Mouse (Mus musculus) small intestine, adult 2 months (tissue): ENCODE data around the gene Pam16. TPM values are rescaled to one million over a fixed set of nuclear protein-coding genes. Genes with fewer than 3 reads are reported as not detected.

Experiments used
- H3K27ac ChIP-seq: fragments of 200-500 bp; 2 replicates; pipeline ENCODE4 v1.5.1; 2012; ENCODE audit warnings: low read depth, low read length, control low read depth, inconsistent platforms; ENCODE audit not compliant: insufficient read depth
- H3K27me3 ChIP-seq: fragments of 200-500 bp; 2 replicates; pipeline ENCODE4 v1.6.1; 2012; ENCODE audit warnings: mild to moderate bottlenecking, moderate library complexity, low read length, inconsistent platforms; ENCODE audit not compliant: control insufficient read depth, insufficient read depth
- H3K36me3 ChIP-seq: fragments of 200-500 bp; 2 replicates; pipeline ENCODE4 v1.6.1; 2012; ENCODE audit warnings: mild to moderate bottlenecking, low read length, control low read depth, inconsistent platforms; ENCODE audit not compliant: control insufficient read depth, insufficient read depth
- H3K4me1 ChIP-seq: fragments of 200-500 bp; 2 replicates; pipeline ENCODE4 v1.6.1; 2012; ENCODE audit warnings: low read length, inconsistent platforms, mixed read lengths; ENCODE audit not compliant: control insufficient read depth, insufficient read depth, insufficient read length
- H3K4me3 ChIP-seq: fragments of 200-500 bp; 2 replicates; pipeline ENCODE4 v1.5.1; 2012; ENCODE audit warnings: low read depth, mild to moderate bottlenecking, control low read depth, inconsistent platforms, low read length, moderate library complexity
- CTCF ChIP-seq: fragments of 200-500 bp; IDR thresholded peaks from 2 replicates; pipeline ENCODE4 v1.5.1; 2012; ENCODE audit warnings: low read depth, mild to moderate bottlenecking, control low read depth, inconsistent platforms, low read length, moderate library complexity, mixed read lengths; ENCODE audit not compliant: insufficient replicate concordance, insufficient read length; ENCODE audit errors: extremely low read depth
- POLR2A ChIP-seq: fragments of 200-500 bp; IDR thresholded peaks from 2 replicates; pipeline ENCODE4 v1.6.1; 2012; ENCODE audit warnings: low read depth, mild to moderate bottlenecking, control low read depth, inconsistent platforms, low read length, moderate library complexity
- WGBS: fragments of 180-500 bp; shearing (Covaris S2); methylation state at CpG from one replicate; pipeline ENCODE4 v1.1.7; 2018; 5-methylcytosine and 5-hydroxymethylcytosine counted together
- polyA plus RNA-seq: library from polyadenylated mRNA; depleted of rRNA; stranded (reverse); fragments of >200 nt; gene quantifications from 2 replicates; pipeline ENCODE4 v1.2.3, GENCODE M21; 2012

Gene Pam16
- polyA plus RNA-seq, 1 experiment = 8.7 TPM

- 75% methylated on average over 7 of the region's 7 CpGs for WGBS
- 0 out of 2 replicates have a peak, but pooled peaks cover 5% of the 10 kb centered on the region for H3K4me1 ChIP-seq
- H3K36me3 ChIP-seq = peaks cover 59% of the 10 kb centered on the region
- TF ChIP-seq POLR2A (no peak), CTCF (no peak)
- no peak overlapping the region for H3K4me3 ChIP-seq
- no peak overlapping the region for H3K27ac ChIP-seq
- H3K27me3 ChIP-seq = no peaks in the 10 kb centered on the region
These were observed 26.8 kb upstream of the Pam16 start for GRCm38 (mm10) chr16:4651624-4652023.

GRCm38 (mm10) chr16:4651081-4651480 is 26.3 kb upstream of the Pam16 start:
- Histone ChIP-seq H3K4me3 (no peak overlapping the region), H3K27ac (no peak overlapping the region), H3K36me3 (peaks cover 59% of the 10 kb centered on the region), H3K4me1 (0 out of 2 replicates have a peak, but pooled peaks cover 5% of the 10 kb centered on the region), H3K27me3 (no peaks in the 10 kb centered on the region)
- WGBS = 82% methylated on average over 1 of the region's 1 CpGs
- no peak for TF ChIP-seq POLR2A
- TF ChIP-seq CTCF = no peak

GRCm38 (mm10) chr16:4650161-4650560 is 25.4 kb upstream of the Pam16 start:
- no peak overlapping the region for H3K4me3 ChIP-seq
- H3K4me1 ChIP-seq = 0 out of 2 replicates have a peak, but pooled peaks cover under 1% of the 10 kb centered on the region
- TF ChIP-seq POLR2A = no peak
- no peak for TF ChIP-seq CTCF
- peaks cover 53% of the 10 kb centered on the region for H3K36me3 ChIP-seq
- H3K27ac ChIP-seq = no peak overlapping the region
- WGBS = 92% methylated on average over 3 of the region's 3 CpGs
- no peaks in the 10 kb centered on the region for H3K27me3 ChIP-seq

- H3K27ac ChIP-seq = no peak overlapping the region
- WGBS = 91% methylated on average over 11 of the region's 11 CpGs
- peaks cover 48% of the 10 kb centered on the region for H3K36me3 ChIP-seq
- TF ChIP-seq CTCF = no peak
- no peak for TF ChIP-seq POLR2A
- no peaks in the 10 kb centered on the region for H3K4me1 ChIP-seq
- no peaks in the 10 kb centered on the region for H3K27me3 ChIP-seq
- H3K4me3 ChIP-seq = no peak overlapping the region
These were observed 24.9 kb upstream of the Pam16 start for GRCm38 (mm10) chr16:4649692-4650091.

GRCm38 (mm10) chr16:4649211-4649610 is 24.4 kb upstream of the Pam16 start:
- no peak overlapping the region for H3K4me3 ChIP-seq
- no peak for TF ChIP-seq CTCF
- H3K4me1 ChIP-seq = no peaks in the 10 kb centered on the region
- H3K27me3 ChIP-seq = no peaks in the 10 kb centered on the region
- H3K36me3 ChIP-seq = peaks cover 44% of the 10 kb centered on the region
- no peak overlapping the region for H3K27ac ChIP-seq
- WGBS = 92% methylated on average over 5 of the region's 5 CpGs

- Histone ChIP-seq H3K27me3 (no peaks in the 10 kb centered on the region), H3K4me1 (no peaks in the 10 kb centered on the region), H3K4me3 (no peak overlapping the region), H3K27ac (no peak overlapping the region), H3K36me3 (peaks cover 41% of the 10 kb centered on the region)
- 93% methylated on average over 28 of the region's 28 CpGs for WGBS
- TF ChIP-seq CTCF = no peak
- no peak for TF ChIP-seq POLR2A
These were observed 23.7 kb upstream of the Pam16 start for GRCm38 (mm10) chr16:4648416-4649023.

- WGBS = 76% methylated on average over 13 of the region's 13 CpGs
- Histone ChIP-seq H3K4me1 (peaks cover 4% of the 10 kb centered on the region), H3K36me3 (peaks cover 38% of the 10 kb centered on the region), H3K4me3 (no peak overlapping the region), H3K27ac (peak overlapping the region; percentile 16; the same call in 1 of the 2 replicates), H3K27me3 (no peaks in the 10 kb centered on the region)
- peak; percentile 5; the same call in 1 of the 2 replicates for TF ChIP-seq CTCF
- TF ChIP-seq POLR2A = no peak
These were observed 22.9 kb upstream of the Pam16 start for GRCm38 (mm10) chr16:4647651-4648141.
